Mouse (Mus musculus): ENCODE results near the gene Slk. TPM values are rescaled to one million over a fixed set of nuclear protein-coding genes. Genes with fewer than 3 reads are reported as not detected.

The Slk gene
- polyA plus RNA-seq, 1 experiment from 2014 or later, result 14.6 TPM

DNA sequence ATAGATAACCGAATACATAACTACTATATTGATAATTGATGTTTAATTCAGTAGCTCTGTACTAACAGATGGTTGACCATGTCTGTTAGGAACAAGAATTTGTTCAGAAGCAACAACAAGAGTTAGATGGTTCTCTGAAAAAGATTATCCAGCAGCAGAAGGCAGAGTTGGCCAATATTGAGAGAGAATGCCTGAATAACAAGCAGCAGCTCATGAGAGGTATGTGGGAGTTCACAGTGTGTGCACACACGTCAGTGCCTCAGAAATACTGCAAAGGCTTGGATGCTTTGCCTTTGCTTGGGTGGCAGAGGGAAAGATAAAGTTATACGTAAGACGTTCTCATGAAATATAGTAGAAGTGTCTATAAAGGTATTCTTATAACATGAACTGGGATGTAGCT is 55.9 kb downstream of the Slk start:
- Histone ChIP-seq H3K4me1 (ENCODE audit: insufficient read depth, low read depth, low read length) (no peaks in the 10 kb centered on the region), H3K4me3 (ENCODE audit: low read depth, low read length) (no peak overlapping the region), H3K4me2 (replicated peaks; ENCODE audit: low read depth, low read length) (no peak overlapping the region), H3K27me3 (replicated peaks; ENCODE audit: insufficient read depth, low read length) (no peaks in the 10 kb centered on the region), H3K9ac (replicated peaks; ENCODE audit: low read depth) (no peak overlapping the region), H3K9me3 (ENCODE audit: low read length) (no peaks in the 10 kb centered on the region), H3K27ac (ENCODE audit: low read length) (no peak overlapping the region), H3K36me3 (ENCODE audit: insufficient read depth, low read length) (peaks cover 35% of the 10 kb centered on the region)
- 93% methylated on average over 4 of the region's 4 CpGs for WGBS
- DNase-seq (ENCODE audit: low spot score) (no peak), ATAC-seq (no peak)
- no peak for TF ChIP-seq EP300 (IDR thresholded peaks at IDR 0.05)
- TF ChIP-seq CTCF (IDR thresholded peaks at IDR 0.05), result no peak

DNA sequence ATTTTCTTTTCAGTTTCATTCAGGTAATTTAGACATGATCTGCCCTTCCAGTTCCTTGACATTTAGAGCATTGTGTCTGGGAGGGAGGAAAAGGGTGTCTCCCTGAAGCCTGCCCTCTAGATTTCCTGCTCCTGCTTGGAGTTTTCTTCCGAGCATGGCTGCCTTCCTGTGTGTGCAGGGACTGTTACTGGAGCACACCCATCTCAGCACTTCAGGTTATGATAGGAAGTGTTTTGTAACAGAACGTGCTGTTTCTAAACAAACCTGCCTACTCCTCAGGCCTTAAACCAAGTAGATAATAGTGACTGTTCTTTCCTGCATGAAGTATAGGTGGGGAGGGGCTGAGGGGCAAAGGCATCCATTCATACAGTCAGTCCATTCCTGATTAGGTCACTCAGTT is 64.4 kb downstream of the Slk start:
- TF ChIP-seq CTCF (IDR thresholded peaks at IDR 0.05) (no peak), EP300 (IDR thresholded peaks at IDR 0.05) (peak; percentile 80)
- WGBS, result 48% methylated on average over 2 of the region's 2 CpGs
- H3K4me3 ChIP-seq (ENCODE audit: low read depth, low read length), result no peak overlapping the region
- H3K4me2 ChIP-seq (replicated peaks; ENCODE audit: low read depth, low read length), result no peak overlapping the region
- no peaks in the 10 kb centered on the region for H3K27me3 ChIP-seq (replicated peaks; ENCODE audit: insufficient read depth, low read length)
- no peak overlapping the region for H3K9ac ChIP-seq (replicated peaks; ENCODE audit: low read depth)
- peaks cover 26% of the 10 kb centered on the region for H3K36me3 ChIP-seq (ENCODE audit: insufficient read depth, low read length)
- DNase-seq (ENCODE audit: low spot score) (peak; percentile 36), ATAC-seq (peak; percentile 56)
- no peaks in the 10 kb centered on the region for H3K4me1 ChIP-seq (ENCODE audit: insufficient read depth, low read depth, low read length)
- no peaks in the 10 kb centered on the region for H3K9me3 ChIP-seq (ENCODE audit: low read length)
- no peak overlapping the region for H3K27ac ChIP-seq (ENCODE audit: low read length)

- no peak overlapping the region for H3K4me2 ChIP-seq (replicated peaks; ENCODE audit: low read depth, low read length)
- peaks cover 13% of the 10 kb centered on the region for H3K36me3 ChIP-seq (ENCODE audit: insufficient read depth, low read length)
- H3K27ac ChIP-seq (ENCODE audit: low read length), result no peak overlapping the region
- H3K9me3 ChIP-seq (ENCODE audit: low read length), result no peaks in the 10 kb centered on the region
- H3K4me3 ChIP-seq (ENCODE audit: low read depth, low read length), result no peak overlapping the region
- DNase-seq (ENCODE audit: low spot score) (no peak), ATAC-seq (peak; percentile 44)
- 65% methylated on average over 6 of the region's 6 CpGs for WGBS
- no peaks in the 10 kb centered on the region for H3K4me1 ChIP-seq (ENCODE audit: insufficient read depth, low read depth, low read length)
- no peak overlapping the region for H3K9ac ChIP-seq (replicated peaks; ENCODE audit: low read depth)
- H3K27me3 ChIP-seq (replicated peaks; ENCODE audit: insufficient read depth, low read length), result no peaks in the 10 kb centered on the region
- TF ChIP-seq EP300 (IDR thresholded peaks at IDR 0.05) (no peak), CTCF (IDR thresholded peaks at IDR 0.05) (no peak)
Observed at GRCm38 (mm10) chr19:47645583-47645982, 66.1 kb downstream of the Slk start.

DNA sequence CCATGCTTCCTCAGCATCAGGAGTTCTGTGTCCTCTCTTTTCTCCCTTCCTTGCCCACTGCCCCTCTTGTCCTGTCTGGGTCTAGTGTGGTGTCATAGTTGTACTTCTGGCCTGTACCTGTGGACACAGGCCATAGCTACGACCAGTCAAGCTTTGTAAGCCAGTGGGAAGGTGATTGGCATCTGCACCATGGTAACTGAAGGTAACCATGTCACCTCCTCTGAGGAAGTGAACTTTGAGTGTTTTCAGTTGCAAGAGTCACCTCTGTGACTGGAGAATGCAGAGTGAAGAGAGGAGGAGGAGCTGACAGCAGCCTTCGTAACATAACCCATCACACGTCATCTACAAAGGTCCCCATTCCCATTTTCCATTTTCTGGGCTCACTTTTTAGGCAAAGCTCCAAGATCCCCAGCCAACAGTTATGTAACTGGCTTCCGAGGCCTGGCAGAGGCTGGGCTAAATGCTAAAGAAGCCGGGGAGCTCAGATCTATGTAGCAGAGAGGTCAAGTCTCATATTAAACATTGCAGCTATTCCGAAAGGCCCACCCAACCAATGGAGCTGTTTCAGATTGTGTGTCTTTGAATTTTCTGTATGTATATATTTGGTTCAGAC is 67.1 kb downstream of the Slk start:
- H3K36me3 ChIP-seq (ENCODE audit: insufficient read depth, low read length), result peaks cover 7% of the 10 kb centered on the region
- H3K4me1 ChIP-seq (ENCODE audit: insufficient read depth, low read depth, low read length), result no peaks in the 10 kb centered on the region
- H3K4me2 ChIP-seq (replicated peaks; ENCODE audit: low read depth, low read length), result no peak overlapping the region
- no peak overlapping the region for H3K27ac ChIP-seq (ENCODE audit: low read length)
- WGBS, result 59% methylated on average over 6 of the region's 6 CpGs
- no peak overlapping the region for H3K9ac ChIP-seq (replicated peaks; ENCODE audit: low read depth)
- no peak overlapping the region for H3K4me3 ChIP-seq (ENCODE audit: low read depth, low read length)
- DNase-seq (ENCODE audit: low spot score), result peak; percentile 22
- H3K9me3 ChIP-seq (ENCODE audit: low read length), result no peaks in the 10 kb centered on the region
- TF ChIP-seq CTCF (IDR thresholded peaks at IDR 0.05), result no peak
- no peak for TF ChIP-seq EP300 (IDR thresholded peaks at IDR 0.05)
- H3K27me3 ChIP-seq (replicated peaks; ENCODE audit: insufficient read depth, low read length), result no peaks in the 10 kb centered on the region
- ATAC-seq, result peak; percentile 16; the same call in 1 of the 2 replicates

GRCm38 (mm10) chr19:47649071-47649470 is 69.6 kb downstream of the Slk start:
- ATAC-seq (no peak), DNase-seq (ENCODE audit: low spot score) (no peak)
- no peaks in the 10 kb centered on the region for H3K4me1 ChIP-seq (ENCODE audit: insufficient read depth, low read depth, low read length)
- no peak overlapping the region for H3K4me3 ChIP-seq (ENCODE audit: low read depth, low read length)
- H3K36me3 ChIP-seq (ENCODE audit: insufficient read depth, low read length), result no peaks in the 10 kb centered on the region
- no peak overlapping the region for H3K4me2 ChIP-seq (replicated peaks; ENCODE audit: low read depth, low read length)
- no peak overlapping the region for H3K27ac ChIP-seq (ENCODE audit: low read length)
- H3K9me3 ChIP-seq (ENCODE audit: low read length), result no peaks in the 10 kb centered on the region
- TF ChIP-seq CTCF (IDR thresholded peaks at IDR 0.05), result no peak
- TF ChIP-seq EP300 (IDR thresholded peaks at IDR 0.05), result no peak
- H3K27me3 ChIP-seq (replicated peaks; ENCODE audit: insufficient read depth, low read length), result no peaks in the 10 kb centered on the region
- 87% methylated on average over 6 of the region's 6 CpGs for WGBS
- H3K9ac ChIP-seq (replicated peaks; ENCODE audit: low read depth), result no peak overlapping the region

DNA sequence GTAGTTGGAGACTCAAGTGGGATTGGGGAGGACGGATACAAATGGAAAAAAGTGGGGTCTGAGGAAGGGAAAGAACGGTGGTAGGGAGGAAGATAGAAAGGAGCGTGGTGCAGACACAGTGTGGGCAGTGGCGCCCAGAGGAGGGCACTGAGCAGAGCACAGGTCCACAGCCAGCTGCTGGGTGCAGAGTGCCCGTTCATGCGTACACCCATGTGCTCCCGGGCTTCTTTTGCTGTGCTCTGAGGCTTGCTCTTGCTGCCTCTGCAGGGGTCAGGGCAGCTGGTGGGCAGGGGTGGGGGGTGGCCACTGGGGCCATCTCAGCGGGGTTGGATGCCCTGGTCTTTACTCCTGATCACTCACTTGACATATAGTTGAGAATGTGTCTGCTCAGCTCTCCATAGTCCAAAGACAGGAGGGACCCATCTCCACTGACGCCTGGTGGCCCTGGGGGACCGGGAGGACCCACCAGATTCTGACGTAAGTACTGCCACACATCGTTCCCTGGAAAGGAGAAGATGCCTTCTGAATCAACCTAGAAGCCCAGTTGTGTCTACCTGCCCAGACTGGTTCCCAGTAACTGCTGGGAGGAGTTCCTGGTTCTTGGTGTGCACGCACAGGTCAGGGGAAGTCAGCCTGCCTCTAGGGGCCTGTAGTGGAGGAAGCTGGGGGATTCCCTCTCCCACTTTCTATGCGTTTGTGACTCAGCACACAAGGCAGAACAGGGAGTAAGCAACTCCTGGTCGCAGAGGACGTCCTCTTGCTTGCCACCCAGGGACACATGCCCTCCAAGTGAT is 71.1 kb downstream of the Slk start:
- no peaks in the 10 kb centered on the region for H3K4me1 ChIP-seq (ENCODE audit: insufficient read depth, low read depth, low read length)
- ATAC-seq, result no peak
- H3K27me3 ChIP-seq (replicated peaks; ENCODE audit: insufficient read depth, low read length), result no peaks in the 10 kb centered on the region
- H3K36me3 ChIP-seq (ENCODE audit: insufficient read depth, low read length), result no peaks in the 10 kb centered on the region
- H3K4me3 ChIP-seq (ENCODE audit: low read depth, low read length), result no peak overlapping the region
- no peak overlapping the region for H3K4me2 ChIP-seq (replicated peaks; ENCODE audit: low read depth, low read length)
- no peaks in the 10 kb centered on the region for H3K9me3 ChIP-seq (ENCODE audit: low read length)
- DNase-seq (ENCODE audit: low spot score), result no peak
- no peak overlapping the region for H3K27ac ChIP-seq (ENCODE audit: low read length)
- no peak overlapping the region for H3K9ac ChIP-seq (replicated peaks; ENCODE audit: low read depth)
- 83% methylated on average over 16 of the region's 16 CpGs for WGBS
- no peak for TF ChIP-seq CTCF (IDR thresholded peaks at IDR 0.05)
- no peak for TF ChIP-seq EP300 (IDR thresholded peaks at IDR 0.05)

Measured in lung, postnatal 0 days (tissue).